Mouse (Mus musculus) bone marrow, adult 2 months (tissue): Measurements from ENCODE around the gene Atg4c.

ENCODE experiments used
- CTCF ChIP-seq: fragments of 200-500 bp; IDR thresholded peaks from 2 replicates; pipeline ENCODE4 v1.5.1; 2011; ENCODE audit warnings: low read length, control low read depth; ENCODE audit not compliant: control insufficient read depth, insufficient read depth
- POLR2A ChIP-seq: fragments of 200-500 bp; IDR thresholded peaks from 2 replicates; pipeline ENCODE4 v1.6.1; 2011; ENCODE audit warnings: low read depth, mild to moderate bottlenecking, control low read depth, low read length, borderline replicate concordance; ENCODE audit not compliant: control insufficient read depth

GRCm38 (mm10) chr4:99263191-99263590 is 69.5 kb downstream of the Atg4c start:
- TF ChIP-seq CTCF (no peak), POLR2A (no peak)
